Mouse (Mus musculus): ENCODE data around the gene Sertad2. TPM values are rescaled to one million over a fixed set of nuclear protein-coding genes. Genes with fewer than 3 reads are reported as not detected.

Sertad2 gene
- total RNA-seq, 1 experiment from 2014 or later = 24.9 TPM

DNA sequence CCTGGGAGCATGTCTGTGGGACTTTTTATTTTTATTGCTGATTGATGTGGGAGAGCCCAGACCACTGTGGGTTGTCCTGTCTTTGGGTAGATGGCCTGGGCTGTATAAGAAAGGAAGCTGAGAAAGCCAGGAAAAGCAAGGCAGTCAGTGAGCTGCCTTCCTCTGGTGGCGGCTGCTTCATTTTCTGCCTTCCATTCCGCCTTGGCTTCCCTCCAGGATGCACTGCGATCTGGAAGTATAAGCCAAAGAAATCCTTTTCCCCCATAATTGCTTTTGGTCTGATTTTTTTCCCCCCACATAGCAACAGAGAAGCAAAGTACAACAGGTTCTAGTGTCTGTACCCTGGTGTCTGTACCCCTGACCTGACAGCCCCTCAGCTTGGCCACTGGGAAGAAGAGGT lies 116.0 kb downstream of the Sertad2 start:
- no peak for ATAC-seq (replicated peaks; ENCODE audit: insufficient number of reproducible peaks, low FRiP score, low TSS enrichment, poor library complexity, severe bottlenecking)

DNA sequence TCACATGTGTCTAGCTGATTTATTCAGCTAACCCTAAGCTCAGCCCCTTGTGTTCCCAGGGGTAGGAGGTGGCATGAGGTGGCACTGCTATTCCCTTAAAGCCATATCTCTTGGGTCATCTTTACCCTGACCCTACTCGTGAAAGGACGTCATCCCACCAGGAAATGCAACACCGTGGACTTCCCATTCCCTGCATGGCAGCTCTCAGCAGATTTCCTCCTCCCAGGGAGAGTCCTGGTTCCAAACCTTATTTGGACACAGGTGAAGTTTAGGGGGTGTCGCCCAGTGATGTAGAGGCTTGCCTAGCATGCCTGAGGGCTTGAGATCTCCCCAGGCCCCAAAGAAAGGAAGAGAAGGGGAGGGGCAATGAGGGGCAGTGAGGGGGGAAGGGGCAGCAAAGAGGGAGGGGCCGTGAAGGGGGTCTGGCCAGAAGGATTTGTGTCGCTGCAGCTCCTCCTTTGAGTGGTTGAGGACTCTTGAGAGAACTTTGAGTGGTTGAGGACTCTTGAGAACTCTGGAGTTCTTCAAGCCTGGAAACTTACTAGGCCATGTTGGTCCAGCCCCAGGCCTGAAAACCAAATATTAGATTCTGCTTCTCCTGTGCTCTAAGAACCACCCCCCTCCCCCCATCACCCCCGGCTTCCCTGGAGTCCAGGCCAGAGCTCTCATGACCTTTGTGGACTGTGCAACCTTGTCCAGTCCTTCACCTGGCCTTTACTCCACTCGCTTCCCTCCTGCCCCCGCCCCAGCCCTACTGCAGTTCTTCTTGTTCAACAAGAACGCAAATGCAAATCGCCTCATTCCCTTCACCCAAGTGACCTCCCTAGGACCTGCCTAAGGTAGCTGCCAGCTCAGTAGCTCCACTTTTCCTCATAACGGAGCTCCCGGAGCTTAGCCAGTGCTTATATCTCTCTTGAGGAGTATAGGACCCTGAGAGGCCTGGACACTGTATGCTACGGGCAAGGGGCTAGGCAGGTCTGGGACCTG lies 117.4 kb downstream of the Sertad2 start:
- no peak for ATAC-seq (replicated peaks; ENCODE audit: insufficient number of reproducible peaks, low FRiP score, low TSS enrichment, poor library complexity, severe bottlenecking)

DNA sequence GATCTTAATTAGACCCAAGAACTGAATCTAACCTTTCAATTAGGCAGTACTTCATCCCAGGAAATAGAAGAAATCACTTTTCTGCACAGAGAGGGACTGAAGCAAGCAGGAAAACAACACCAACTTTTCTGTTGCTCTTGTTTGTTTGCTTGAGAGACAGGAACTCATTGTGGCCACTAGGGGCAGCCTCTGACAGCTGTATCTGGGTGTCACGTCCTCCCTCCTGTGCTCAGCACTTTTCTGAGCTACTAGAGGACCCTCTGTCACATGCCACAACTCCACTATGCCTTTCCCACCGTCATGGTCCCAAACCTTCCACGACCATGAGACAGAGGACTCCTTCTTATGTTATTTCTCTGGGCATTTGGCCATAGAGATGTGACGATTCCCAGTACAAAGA lies 118.6 kb downstream of the Sertad2 start:
- 0 out of 2 replicates have a peak, but pooled peaks have one; percentile 27 for ATAC-seq (replicated peaks; ENCODE audit: insufficient number of reproducible peaks, low FRiP score, low TSS enrichment, poor library complexity, severe bottlenecking)

DNA sequence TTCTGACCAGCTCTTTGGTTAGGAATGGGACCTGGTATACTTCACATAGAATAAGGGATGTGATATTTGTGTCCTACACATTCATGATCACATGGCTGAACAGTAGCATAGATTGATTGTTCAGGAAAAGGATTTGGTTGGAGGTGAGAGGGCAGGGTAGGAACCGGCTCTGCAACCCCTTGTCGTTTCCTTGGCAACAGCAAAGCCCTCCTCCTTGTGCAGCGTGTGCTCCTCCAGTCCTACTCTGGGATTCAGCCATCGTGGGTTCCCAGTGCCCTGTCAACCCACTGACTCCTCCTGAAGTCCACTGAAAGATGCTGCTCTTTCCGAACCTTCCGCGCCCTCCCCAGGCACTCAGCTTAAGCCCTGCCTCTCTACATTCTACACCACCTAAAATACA lies 119.8 kb downstream of the Sertad2 start:
- ATAC-seq (replicated peaks; ENCODE audit: insufficient number of reproducible peaks, low FRiP score, low TSS enrichment, poor library complexity, severe bottlenecking) = no peak

DNA sequence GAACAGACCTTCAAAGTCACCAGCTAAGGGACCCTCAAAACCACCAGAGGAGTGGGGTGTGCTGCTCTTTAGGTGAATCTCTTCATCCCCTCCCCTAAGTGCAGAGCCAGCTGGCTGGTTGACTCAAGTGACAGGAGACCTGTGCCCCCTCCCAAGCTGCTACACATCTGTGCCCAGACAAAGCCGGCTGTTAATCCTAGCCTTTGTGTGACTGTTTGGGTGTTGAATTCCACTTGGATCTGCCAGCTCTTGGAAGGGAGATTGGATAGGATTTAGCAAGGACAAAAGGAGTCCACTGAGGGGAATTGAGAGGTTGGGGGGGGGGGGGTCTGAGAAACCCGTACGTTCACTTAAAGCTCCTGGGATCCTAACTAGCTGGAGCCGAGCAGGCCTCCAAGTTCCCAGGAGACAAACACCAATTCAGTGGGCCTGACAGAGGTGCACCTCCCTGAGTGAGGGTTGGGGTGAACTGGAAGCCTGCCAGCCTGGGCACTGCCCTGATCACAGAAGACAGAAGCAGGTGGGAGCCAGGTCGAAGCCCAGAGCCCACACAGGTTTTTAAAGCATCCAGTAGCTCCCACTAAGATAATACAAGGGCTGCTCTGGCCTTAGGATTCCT lies 120.6 kb downstream of the Sertad2 start:
- ATAC-seq (replicated peaks; ENCODE audit: insufficient number of reproducible peaks, low FRiP score, low TSS enrichment, poor library complexity, severe bottlenecking) = no peak

DNA sequence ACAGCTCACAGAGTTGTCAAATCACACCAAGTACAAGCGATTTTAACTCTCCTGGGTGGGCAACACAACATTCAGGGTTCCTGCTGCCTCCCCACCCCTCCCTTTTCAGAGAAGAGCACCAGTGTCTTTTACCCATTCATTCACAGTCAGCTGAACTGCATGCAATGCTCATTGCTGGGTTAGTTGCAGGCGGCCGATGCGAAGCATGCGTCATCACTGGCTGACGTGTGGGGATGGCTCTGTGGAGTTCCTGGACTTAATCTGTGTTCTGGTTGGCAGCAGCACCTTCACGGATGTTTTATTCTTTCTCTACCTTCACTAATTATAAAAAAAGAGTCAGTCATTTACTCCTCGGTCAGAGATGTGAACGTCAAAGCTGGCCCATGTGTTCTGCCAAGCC lies 121.8 kb downstream of the Sertad2 start:
- ATAC-seq (replicated peaks; ENCODE audit: insufficient number of reproducible peaks, low FRiP score, low TSS enrichment, poor library complexity, severe bottlenecking) = no peak

DNA sequence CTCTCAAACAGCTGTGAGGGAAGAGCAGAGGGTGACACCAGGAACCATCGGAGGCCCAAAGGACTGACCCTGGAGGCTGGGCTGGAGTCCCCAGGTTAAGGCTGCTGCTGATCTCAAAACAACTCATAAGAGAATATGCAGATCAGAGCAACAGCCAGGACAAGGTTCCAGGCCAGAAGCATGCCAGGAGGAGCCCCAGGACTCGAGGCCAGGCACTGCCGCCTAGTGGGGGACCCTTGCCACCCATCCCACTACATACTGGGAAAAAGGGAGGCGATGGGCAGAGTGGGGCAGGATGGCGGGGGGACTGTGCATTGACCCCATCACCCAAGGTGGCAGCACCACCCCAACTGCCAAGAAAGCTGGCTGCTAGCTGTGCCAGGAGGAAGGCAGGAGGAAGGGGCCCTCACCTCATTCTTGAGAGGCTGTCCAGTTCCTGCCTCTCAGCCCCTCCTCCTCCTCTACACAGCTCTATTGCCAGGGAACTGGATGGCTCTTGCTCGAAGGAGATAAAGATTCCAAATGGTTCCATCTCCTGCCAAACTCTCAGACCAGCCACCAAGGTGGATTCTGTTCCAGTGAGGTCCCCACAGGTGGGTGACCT lies 128.8 kb downstream of the Sertad2 start:
- ATAC-seq (replicated peaks; ENCODE audit: insufficient number of reproducible peaks, low FRiP score, low TSS enrichment, poor library complexity, severe bottlenecking) = no peak

DNA sequence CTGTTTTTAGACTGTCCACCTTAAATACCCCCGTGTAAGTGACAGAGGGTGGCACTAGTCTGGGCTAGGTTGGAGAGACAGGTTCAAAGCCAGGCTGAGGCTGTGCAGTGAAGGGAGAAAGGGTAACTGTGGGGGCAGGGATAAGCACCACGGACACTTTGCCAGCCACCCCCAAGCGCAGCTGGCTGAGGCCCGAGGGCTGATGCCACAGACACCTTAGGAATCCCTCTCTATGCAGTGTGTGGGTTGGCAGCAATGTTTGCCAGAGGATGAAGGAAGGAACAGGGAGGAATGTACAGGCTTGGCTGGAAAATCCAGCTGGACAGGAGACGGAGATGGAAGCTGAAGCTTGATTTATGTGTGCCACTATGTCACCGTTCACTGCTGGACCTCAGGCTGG lies 129.5 kb downstream of the Sertad2 start:
- ATAC-seq (replicated peaks; ENCODE audit: insufficient number of reproducible peaks, low FRiP score, low TSS enrichment, poor library complexity, severe bottlenecking) = no peak

DNA sequence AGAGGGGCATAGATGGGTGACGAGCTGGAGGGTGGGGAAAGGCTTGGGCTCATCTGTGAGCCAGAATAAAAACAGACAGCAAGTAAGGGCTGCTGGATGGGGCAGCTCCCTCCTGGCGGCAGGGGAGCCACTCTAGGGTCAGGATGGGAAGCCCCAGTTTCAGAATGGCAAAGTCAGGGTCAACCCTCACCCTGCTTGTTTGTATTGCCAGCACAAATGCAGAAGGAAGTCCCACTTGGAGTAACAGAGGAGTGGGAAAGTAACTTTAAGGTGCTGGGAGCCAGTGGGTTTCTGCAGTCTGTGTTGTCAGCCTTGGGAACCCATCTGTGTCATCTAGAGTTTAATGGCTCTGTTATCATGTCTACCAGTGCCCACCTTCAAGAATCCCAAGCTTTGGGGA lies 136.3 kb downstream of the Sertad2 start:
- ATAC-seq (replicated peaks; ENCODE audit: insufficient number of reproducible peaks, low FRiP score, low TSS enrichment, poor library complexity, severe bottlenecking) = no peak

DNA sequence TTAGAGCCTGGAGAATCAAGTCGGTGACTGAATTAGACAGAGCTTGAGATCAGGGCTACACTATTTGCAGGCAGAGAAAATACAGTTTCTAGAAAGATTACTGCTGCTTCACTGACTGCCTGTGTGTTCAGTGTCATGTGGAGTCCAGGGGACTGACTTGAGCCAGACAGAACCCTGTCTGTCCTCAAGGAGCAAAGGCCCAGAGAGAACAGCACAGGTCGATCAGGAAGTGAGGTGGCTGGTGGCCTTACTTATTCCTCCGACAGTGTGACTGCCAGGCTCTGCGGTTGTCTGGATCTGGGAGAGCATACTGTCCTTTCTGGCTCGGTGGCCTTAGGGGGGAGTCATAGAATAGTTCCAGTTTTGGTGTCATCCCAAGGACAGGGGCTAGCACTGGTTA lies 137.7 kb downstream of the Sertad2 start:
- ATAC-seq (replicated peaks; ENCODE audit: insufficient number of reproducible peaks, low FRiP score, low TSS enrichment, poor library complexity, severe bottlenecking) = no peak

DNA sequence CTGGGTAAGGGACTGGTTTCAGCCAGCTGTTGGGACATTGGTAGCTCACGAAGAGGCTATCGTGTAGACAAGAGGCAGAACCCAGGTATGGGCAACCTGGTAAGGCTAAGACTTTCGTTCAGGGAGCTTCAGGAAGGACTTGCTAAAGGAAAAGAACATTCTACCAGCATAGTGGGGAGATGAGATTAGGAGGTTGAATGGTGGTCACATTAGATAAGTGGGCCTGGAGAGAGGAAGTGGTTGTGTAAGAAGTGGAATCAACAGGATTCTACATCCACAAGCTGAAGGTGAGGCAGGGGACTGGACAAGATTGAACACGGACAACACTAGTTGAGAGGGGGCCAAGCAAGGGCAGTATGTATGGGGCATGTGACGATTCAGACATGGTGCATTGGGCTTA lies 138.6 kb downstream of the Sertad2 start:
- no peak for ATAC-seq (replicated peaks; ENCODE audit: insufficient number of reproducible peaks, low FRiP score, low TSS enrichment, poor library complexity, severe bottlenecking)

DNA sequence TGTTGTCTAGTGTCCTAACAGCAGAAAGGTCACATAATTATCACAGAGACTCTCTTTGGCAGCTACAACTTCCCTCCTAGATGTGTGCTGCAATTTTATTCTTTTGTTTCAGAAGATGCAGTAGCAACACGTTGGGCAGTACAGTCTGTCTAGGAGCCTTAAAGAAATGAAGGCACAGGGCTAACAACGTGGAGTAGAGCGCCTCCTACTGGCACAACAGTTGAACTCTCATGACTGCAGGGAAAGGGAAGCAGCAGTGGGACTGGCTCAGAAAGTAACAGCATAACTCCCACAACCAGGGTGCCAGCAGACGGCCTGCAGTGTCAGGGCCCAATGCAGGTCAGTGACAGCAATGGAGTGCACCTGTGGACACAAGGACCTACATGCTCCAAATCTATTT lies 147.9 kb downstream of the Sertad2 start:
- peak; percentile 63; the same call in 1 of the 2 replicates for ATAC-seq (replicated peaks; ENCODE audit: insufficient number of reproducible peaks, low FRiP score, low TSS enrichment, poor library complexity, severe bottlenecking)

Other genes with a start within 250 kb of the Sertad2 start
- 0.58 to 0.76 TPM in 2 of 3 replicates, not detected in the other for gene Slc1a4, start 210.5 kb upstream of the Sertad2 start, total RNA-seq (2017)
- gene Aftph, start 198.3 kb downstream of the Sertad2 start, total RNA-seq (2017) = 154 to 161 TPM (median 158 TPM) in 3 replicates

All from monocyte, adult 5-6 weeks (primary cell).